Mouse (Mus musculus): ENCODE results near the gene Rorb.

The Rorb gene

DNA sequence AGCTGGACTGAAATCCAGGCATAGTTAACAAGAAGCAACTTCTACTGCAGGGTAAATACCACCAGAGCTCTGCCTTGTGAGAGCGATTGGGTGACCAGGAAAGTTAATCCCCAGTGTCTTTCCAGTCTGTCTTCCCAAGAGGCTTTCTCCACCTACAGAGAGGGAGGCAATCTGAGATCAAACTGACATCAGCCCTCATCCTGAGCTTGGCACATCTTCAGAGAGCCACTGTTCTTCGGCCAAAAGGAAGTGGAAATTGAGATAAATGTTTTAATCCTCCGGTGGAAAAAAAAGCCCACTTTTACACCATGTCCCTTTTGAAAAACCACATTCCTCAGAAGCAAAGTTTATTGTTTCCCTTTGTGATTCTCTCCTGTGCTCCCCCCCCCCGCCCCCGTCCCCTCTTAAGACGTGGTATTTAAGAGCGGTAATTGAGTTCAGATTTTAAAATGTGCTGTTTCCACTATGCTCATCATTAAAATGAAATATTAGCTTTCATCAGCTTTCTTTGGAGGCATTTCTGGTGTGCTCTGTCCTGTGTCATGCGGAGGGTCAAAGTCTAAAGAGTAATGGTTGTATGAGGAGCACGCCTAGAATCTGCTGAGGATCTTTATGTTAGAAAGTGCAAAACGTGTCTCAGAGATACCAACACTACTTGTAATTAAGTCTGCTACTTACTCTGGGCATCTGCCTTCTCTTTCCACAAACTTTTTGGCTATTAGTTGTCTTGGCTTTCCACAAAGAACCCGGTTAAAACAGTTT lies 223.2 kb downstream of the Rorb start:
- DNase-seq: no peak

DNA sequence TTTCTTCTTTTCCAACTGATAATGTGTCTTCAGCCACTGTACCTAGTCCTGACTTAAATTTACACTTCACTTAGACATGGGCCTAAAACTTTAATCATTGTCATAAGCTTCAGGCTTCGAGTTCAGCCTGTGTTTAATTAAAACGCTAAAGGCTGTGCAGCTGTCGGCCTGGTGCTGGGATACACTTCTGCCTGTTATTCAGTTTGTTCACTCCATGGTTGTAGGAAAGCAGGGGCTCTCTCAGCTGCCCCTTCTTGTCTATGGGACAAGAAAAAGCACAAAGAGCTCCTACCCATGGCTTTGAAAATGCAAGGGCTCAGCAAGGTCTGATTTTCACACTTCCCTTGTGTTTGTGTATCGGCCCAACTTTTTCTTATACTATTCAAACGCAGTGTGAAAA lies 229.8 kb downstream of the Rorb start:
- no peak for DNase-seq

All from thymus, adult 18-20 months (tissue).